Mouse (Mus musculus) naive thymus-derived CD4-positive, alpha-beta T cell, adult 2 months (primary cell): ENCODE data around the gene Lrrtm3.

ENCODE experiments used
- DNase-seq: peaks from one replicate; pipeline ENCODE4 v3.0.0-alpha.2; 2011; ENCODE audit warnings: low read depth

The Lrrtm3 gene

DNA sequence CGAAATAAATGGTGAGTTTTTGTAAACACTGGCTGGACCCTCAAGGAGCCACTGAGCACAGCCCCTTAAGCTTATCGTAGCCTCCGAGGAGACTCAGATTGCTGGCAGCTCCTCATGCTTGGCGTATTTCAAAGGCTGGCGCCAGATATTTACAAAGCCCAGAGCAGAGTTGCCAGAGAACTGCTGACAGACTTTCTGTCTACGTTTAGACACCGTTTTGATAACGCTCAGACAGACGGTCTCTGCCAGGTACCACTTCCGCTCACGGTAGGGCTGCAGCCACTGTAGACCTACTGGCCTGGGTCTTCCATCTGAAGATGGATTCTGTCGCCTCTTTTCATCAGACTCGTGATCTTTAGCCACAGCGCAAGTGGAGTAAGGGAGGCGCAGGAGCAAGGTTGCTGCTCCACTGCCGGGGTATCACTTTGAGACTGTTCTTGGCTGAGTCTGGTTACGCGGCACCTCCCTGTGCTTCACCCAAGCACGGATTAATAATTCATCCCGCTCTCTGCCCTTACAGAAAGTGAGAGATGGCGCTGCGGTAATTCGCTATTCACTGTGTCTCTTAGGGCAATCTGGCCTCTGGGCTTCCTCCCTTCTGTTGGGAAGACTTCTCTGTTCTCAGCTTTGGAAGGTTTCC is 203.5 kb downstream of the Lrrtm3 start:
- no peak for DNase-seq

DNA sequence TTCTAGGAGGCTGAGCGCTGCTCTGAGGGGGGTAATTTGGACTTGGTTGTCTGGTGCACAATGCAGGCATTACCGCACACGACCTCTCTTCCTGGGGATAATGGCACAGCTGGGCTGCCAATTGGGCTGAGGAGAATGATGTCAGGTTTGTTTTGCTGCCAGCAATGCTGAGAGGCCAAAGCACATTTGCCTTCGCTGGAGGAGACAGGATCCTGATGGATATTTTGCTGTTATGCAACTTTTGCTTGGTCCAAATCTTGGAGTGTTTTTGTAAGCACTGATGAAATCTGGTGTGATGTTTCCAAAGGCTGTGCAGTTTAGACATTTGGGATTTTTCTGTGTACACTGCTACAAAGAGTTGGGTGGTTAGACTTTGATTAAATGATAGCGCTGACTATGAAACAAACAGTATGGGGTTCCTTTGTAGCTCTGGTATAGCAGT is 209.6 kb downstream of the Lrrtm3 start:
- DNase-seq, result no peak
